Mouse (Mus musculus) intestine, embryonic 14.5 days (tissue): ENCODE measurements around the gene Scpep1. TPM values are rescaled to one million over a fixed set of nuclear protein-coding genes. Genes with fewer than 3 reads are reported as not detected.
"Not testable (repeated sequence)": the region's sequence is repeated elsewhere in the genome, so short reads cannot be mapped to it uniquely, and the experiment has no call there.

ENCODE experiments used
- ATAC-seq: fragments of 200-750 bp; cut with Nextera tagmentation; replicated peaks from 2 replicates; pipeline ENCODE4 v1.8.0; 2017; ENCODE audit warnings: low read depth, moderate number of reproducible peaks, moderate TSS enrichment, moderate library complexity; ENCODE audit not compliant: low FRiP score, low TSS enrichment
- DNase-seq: peaks from one replicate; pipeline ENCODE4 v3.0.0-alpha.2; 2018; ENCODE audit warnings: low spot score
- H3K27ac ChIP-seq: fragments of 300-500 bp; sonication (generic); 2 replicates; pipeline ENCODE4 v1.5.1; 2014; ENCODE audit warnings: low read depth, mild to moderate bottlenecking, control low read depth
- H3K27me3 ChIP-seq: fragments of 300-500 bp; sonication (generic); replicated peaks from 2 replicates; pipeline ENCODE4 v1.6.1; 2014; ENCODE audit warnings: low read length, control low read depth; ENCODE audit not compliant: control insufficient read depth, insufficient read depth
- H3K36me3 ChIP-seq: fragments of 300-500 bp; sonication (generic); 2 replicates; pipeline ENCODE4 v1.6.1; 2014; ENCODE audit warnings: low read length, control low read depth; ENCODE audit not compliant: control insufficient read depth, insufficient read depth
- H3K4me1 ChIP-seq: fragments of 300-500 bp; sonication (generic); replicated peaks from 2 replicates; pipeline ENCODE4 v1.6.1; 2014; ENCODE audit warnings: low read length, control low read depth, mixed read lengths; ENCODE audit not compliant: control insufficient read depth, insufficient read depth
- H3K4me2 ChIP-seq: fragments of 300-500 bp; sonication (generic); 2 replicates; pipeline ENCODE4 v1.6.1; 2014; ENCODE audit warnings: low read length
- H3K4me3 ChIP-seq: fragments of 300-500 bp; sonication (generic); 2 replicates; pipeline ENCODE4 v1.5.1; 2014; ENCODE audit warnings: low read depth, low read length, control low read depth, mixed read lengths
- H3K9ac ChIP-seq: fragments of 300-500 bp; sonication (generic); 2 replicates; pipeline ENCODE4 v1.6.1; 2014; ENCODE audit warnings: mild to moderate bottlenecking, low read length
- H3K9me3 ChIP-seq: fragments of 300-500 bp; sonication (generic); 2 replicates; pipeline ENCODE4 v1.6.1; 2016; ENCODE audit warnings: low read length, control low read depth; ENCODE audit not compliant: control insufficient read depth
- WGBS: fragments of 180-500 bp; shearing (Covaris S2); extraction: QIAGEN DNeasy Blood & Tissue Kit; methylation state at CpG from one replicate; pipeline ENCODE4 v1.1.7; 2014; 5-methylcytosine and 5-hydroxymethylcytosine counted together
- polyA plus RNA-seq: library from polyadenylated mRNA; unstranded; fragments of >200 nt; fragmentation: Nextera tagmentation; extraction: Ambion mirVana; gene quantifications from 2 replicates; pipeline ENCODE4 v1.2.1, GENCODE M21; 2014

The Scpep1 gene
- polyA plus RNA-seq, 1 experiment from 2014 or later, result 94.7 TPM

DNA sequence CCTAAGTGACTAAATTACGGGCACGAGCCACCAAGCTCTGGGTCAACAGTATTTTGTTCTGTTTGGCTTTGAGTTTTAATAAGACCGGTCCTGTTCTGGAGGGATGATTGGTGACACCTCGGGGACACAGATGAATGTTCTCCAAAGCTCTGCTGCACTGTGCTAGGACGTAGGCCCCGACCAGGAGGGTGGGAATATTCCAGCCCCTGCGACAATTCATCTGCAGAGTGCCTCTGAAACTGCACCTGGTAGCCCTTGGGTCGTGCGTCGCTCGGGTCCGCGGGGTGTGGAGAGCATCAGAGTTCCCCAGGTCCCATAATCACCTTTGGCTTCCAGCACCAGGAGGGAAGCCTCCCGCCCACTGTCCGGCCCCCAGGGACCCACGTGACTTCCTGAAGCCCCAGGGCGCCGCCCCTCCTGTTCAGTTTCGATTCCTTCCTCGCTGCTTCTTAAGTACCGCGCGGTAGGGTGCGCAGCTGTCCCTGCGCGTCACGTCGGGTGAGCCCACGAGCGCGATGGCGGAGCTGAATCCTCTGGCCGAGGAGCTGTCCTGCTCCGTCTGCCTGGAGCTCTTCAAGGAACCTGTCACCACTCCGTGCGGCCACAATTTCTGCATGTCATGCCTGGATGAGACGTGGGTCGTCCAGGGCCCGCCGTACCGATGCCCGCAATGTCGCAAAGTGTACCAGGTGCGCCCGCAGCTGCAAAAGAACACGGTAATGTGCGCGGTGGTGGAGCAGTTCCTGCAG is 43.9 kb upstream of the Scpep1 start, which contains the start of gene Trim25:
Gene Trim25 (plus strand): TSS at position 403 of the 749 bp plus-strand sequence.
- H3K36me3 ChIP-seq, result no peaks in the 10 kb centered on the region
- H3K4me2 ChIP-seq, result peak within 1 kb of the TSS; percentile 73
- ATAC-seq, result peak; percentile 92
- DNase-seq, result peak; percentile 92
- peak within 1 kb of the TSS; percentile 40; the same call in 1 of the 2 replicates for H3K27ac ChIP-seq
- H3K4me1 ChIP-seq, result peaks cover 20% of the 10 kb centered on the region
- H3K27me3 ChIP-seq, result no peaks in the 10 kb centered on the region
- H3K4me3 ChIP-seq, result peak within 1 kb of the TSS; percentile 62
- WGBS, result 2% methylated on average over 48 of the region's 48 CpGs
- H3K9me3 ChIP-seq, result no peaks in the 10 kb centered on the region
- H3K9ac ChIP-seq, result peak within 1 kb of the TSS; percentile 72

DNA sequence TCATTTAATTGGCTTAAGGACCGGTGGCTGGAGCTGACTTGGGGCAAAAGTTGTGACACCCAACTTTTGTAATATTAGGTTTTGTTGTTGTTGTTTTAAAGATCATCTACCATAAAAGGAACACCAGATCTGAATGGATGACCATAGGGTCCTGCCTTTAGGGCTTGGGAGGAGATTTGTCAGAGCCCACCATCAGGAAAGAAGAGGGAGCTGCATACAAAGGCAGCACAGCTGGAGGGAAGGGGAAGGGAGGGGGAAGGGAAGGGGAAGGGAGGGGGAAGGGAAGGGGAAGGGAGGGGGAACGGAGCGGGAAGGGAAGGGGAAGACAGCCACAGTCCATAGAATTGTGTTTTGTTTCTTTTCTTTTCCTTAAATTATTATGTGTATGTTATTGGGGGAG is 43.1 kb upstream of the Scpep1 start:
- Histone ChIP-seq H3K27me3 (no peaks in the 10 kb centered on the region), H3K9me3 (no peaks in the 10 kb centered on the region), H3K36me3 (no peaks in the 10 kb centered on the region), H3K9ac (no peak overlapping the region), H3K4me3 (no peak overlapping the region), H3K4me2 (peak overlapping the region; percentile 73; the same call in 1 of the 2 replicates), H3K27ac (no peak overlapping the region), H3K4me1 (peaks cover 14% of the 10 kb centered on the region)
- no peak for ATAC-seq
- WGBS, result 19% methylated on average over 3 of the region's 3 CpGs
- DNase-seq, result no peak

DNA sequence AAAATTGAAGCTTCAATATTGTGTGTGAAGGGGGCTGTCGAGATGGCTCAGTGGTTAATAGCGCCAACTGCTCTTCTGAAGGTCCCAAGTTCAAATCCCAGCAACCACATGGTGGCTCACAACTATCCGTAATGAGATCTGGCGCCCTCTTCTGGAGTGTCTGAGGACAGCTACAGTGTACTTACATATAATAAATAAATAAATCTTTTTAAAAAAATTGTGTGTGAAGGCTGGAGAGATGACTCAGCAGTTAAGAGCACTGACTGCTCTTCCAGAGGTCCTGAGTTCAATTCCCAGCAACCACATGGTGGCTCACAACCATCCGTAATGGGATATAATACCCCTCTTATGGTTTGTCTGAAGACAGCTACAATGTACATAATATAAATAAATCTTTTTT is 42.1 kb upstream of the Scpep1 start:
- H3K4me3 ChIP-seq, H3K9ac ChIP-seq, H3K27ac ChIP-seq, ATAC-seq, H3K4me2 ChIP-seq, H3K9me3 ChIP-seq, H3K36me3 ChIP-seq, H3K4me1 ChIP-seq, H3K27me3 ChIP-seq, DNase-seq: not testable (repeated sequence)
- WGBS, result 86% methylated on average over 5 of the region's 5 CpGs

DNA sequence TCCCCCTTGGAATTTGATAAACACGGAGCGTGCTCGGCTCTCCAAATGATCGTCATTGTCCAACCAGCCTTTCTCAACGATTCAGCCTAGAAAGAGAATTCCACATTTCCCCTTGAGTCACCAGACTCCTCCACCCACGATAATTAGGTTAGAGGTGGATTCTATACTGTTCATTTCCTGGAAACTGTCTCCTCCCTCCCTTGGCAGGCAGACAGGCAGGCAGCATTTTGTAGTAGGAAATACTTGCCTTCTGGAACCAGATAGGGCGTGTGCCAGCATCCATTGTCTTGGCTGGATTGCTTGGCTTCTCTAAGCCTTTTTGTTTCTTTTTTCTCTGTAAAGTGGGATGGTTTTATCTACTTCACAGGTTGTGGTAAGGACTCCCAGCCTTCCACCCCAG is 41.2 kb upstream of the Scpep1 start:
- Histone ChIP-seq H3K9ac (no peak overlapping the region), H3K27me3 (no peaks in the 10 kb centered on the region), H3K36me3 (no peaks in the 10 kb centered on the region), H3K4me3 (no peak overlapping the region), H3K27ac (no peak overlapping the region), H3K4me1 (peaks cover 6% of the 10 kb centered on the region), H3K4me2 (no peak overlapping the region), H3K9me3 (no peaks in the 10 kb centered on the region)
- DNase-seq (no peak), ATAC-seq (no peak)
- 61% methylated on average over 7 of the region's 7 CpGs for WGBS

DNA sequence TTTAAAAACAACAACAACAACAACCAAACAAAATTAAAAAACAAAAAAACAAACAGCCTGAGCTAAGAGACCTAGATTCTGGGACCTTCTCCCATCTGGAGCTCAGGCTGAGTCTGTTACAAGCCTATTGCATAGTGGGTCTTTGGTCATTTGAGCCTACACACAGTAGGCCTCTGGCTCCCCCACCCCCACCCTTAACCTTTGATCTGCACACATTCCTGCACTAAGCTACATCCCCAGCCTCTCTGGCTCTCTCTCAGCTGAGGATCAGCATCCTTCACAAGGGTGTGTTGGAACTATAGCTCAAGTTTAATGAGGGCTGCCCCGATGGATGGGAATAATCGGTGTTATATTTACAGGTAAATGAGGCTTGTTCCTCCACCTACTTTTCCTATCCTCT is 40.4 kb upstream of the Scpep1 start:
- no peak for DNase-seq
- no peaks in the 10 kb centered on the region for H3K9me3 ChIP-seq
- ATAC-seq, result no peak
- WGBS, result 76% methylated on average over 2 of the region's 2 CpGs
- no peaks in the 10 kb centered on the region for H3K27me3 ChIP-seq
- peaks cover 7% of the 10 kb centered on the region for H3K36me3 ChIP-seq
- H3K4me1 ChIP-seq, result peaks cover 4% of the 10 kb centered on the region
- H3K4me2 ChIP-seq, result no peak overlapping the region
- H3K9ac ChIP-seq, result no peak overlapping the region
- H3K4me3 ChIP-seq, result no peak overlapping the region
- H3K27ac ChIP-seq, result no peak overlapping the region

DNA sequence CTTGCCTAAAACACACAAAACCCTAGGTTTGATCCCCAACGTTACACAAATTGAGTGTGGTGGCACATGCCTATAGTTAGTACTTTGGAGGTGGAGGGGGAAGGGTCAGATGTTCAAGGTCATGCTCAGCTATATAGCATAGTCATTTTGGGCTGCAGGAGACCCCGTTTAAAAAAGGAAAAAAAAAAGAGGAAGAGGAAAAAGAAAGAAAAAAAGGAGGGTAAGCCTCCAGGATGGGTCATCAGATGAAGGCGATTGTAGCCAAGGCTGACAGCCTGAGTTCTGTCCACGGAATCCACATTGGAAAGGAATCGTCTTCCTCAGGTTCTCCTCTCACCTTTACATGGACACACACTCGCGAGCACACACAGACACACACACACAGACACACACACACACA is 39.2 kb upstream of the Scpep1 start:
- ATAC-seq (no peak), DNase-seq (no peak)
- H3K4me1 ChIP-seq, result no peaks in the 10 kb centered on the region
- no peak overlapping the region for H3K27ac ChIP-seq
- H3K9me3 ChIP-seq, result no peaks in the 10 kb centered on the region
- no peak overlapping the region for H3K4me3 ChIP-seq
- H3K36me3 ChIP-seq, result peaks cover 9% of the 10 kb centered on the region
- H3K9ac ChIP-seq, result no peak overlapping the region
- H3K4me2 ChIP-seq, result no peak overlapping the region
- H3K27me3 ChIP-seq, result no peaks in the 10 kb centered on the region
- WGBS, result 88% methylated on average over 7 of the region's 7 CpGs

DNA sequence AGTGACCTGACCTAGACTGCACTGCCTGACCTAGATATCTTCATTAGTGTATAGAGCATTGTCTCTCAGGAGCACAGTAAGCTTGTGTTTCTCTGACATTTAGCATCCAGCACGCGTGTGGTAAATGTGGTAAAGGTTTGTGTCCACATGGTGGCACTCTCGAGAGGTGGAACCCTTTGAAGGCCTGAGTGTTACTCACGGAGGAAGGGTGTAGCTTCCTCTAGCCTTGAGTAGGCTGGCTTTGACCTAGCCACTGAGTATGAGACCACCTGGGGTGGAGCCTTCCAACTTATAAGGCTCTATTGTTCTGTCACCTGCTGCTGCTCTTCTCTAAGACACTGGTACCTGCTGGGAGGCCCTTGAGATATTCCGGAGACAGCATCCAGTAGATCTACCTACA is 38.4 kb upstream of the Scpep1 start:
- peak; percentile 60 for DNase-seq
- H3K36me3 ChIP-seq, result peaks cover 9% of the 10 kb centered on the region

DNA sequence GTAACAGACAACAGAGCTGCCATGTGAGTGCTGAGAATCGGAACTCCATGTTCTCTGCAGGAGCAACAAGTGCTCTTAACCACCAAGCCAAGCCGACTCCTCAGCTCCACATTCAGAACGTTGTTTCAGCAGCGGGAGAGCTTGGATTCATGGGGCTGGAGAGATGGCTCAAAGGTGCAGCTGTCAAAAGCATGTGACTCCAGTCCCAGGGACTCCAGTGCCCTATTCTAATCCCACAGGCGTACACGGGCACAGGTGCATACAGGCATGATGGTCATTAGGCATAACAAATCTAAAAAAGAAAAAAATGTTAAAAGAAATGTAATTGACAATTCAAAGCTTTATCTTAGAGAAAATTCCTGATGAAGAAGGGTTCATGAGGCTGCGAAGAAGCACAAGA is 37.9 kb upstream of the Scpep1 start:
- DNase-seq, result no peak
- peaks cover 13% of the 10 kb centered on the region for H3K36me3 ChIP-seq

More for the DNA sequence above, 38.4 kb upstream of the Scpep1 start:
- Histone ChIP-seq H3K4me1 (no peaks in the 10 kb centered on the region), H3K27ac (no peak overlapping the region), H3K9me3 (no peaks in the 10 kb centered on the region), H3K4me2 (no peak overlapping the region), H3K4me3 (no peak overlapping the region), H3K27me3 (no peaks in the 10 kb centered on the region), H3K9ac (no peak overlapping the region)
- WGBS, result 22% methylated on average over 5 of the region's 5 CpGs
- ATAC-seq, result no peak

DNA sequence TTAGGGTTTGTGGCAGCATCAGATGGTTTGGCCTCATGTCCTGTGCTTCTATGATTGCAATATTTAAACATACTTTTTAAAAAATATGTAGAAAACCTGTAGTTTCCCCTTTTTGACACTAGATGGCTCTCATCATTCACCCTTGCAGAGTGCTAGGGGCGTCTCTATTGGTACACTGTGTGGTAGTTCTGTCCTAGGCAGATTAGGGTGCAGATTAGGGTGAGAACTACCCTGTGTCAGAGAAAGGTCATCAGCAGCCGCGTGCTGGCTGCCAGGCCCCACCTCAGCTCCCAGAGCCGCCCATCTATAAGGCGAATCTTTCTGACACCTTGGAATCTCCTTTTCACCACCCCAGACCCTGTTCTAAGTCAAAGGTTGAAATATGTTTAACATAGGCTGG is 34.3 kb upstream of the Scpep1 start:
- Histone ChIP-seq H3K36me3 (peaks cover 37% of the 10 kb centered on the region), H3K9ac (no peak overlapping the region), H3K4me3 (no peak overlapping the region), H3K27me3 (no peaks in the 10 kb centered on the region), H3K4me1 (no peaks in the 10 kb centered on the region), H3K4me2 (no peak overlapping the region), H3K9me3 (no peaks in the 10 kb centered on the region), H3K27ac (no peak overlapping the region)
- ATAC-seq (no peak), DNase-seq (peak; percentile 62)
- 73% methylated on average over 5 of the region's 5 CpGs for WGBS

More for the DNA sequence above, 37.9 kb upstream of the Scpep1 start:
- 56% methylated on average over 7 of the region's 7 CpGs for WGBS
- no peak overlapping the region for H3K9ac ChIP-seq
- no peaks in the 10 kb centered on the region for H3K9me3 ChIP-seq
- H3K4me2 ChIP-seq, result no peak overlapping the region
- no peaks in the 10 kb centered on the region for H3K4me1 ChIP-seq
- H3K4me3 ChIP-seq, result no peak overlapping the region
- ATAC-seq, result no peak
- no peak overlapping the region for H3K27ac ChIP-seq
- H3K27me3 ChIP-seq, result no peaks in the 10 kb centered on the region
